Mouse (Mus musculus) cortical plate, adult 2 months (tissue): ENCODE results near the gene Tnrc18. TPM values are rescaled to one million over a fixed set of nuclear protein-coding genes. Genes with fewer than 3 reads are reported as not detected.

Experiments used
- H3K27ac ChIP-seq: fragments of 200-500 bp; 2 replicates; pipeline ENCODE4 v1.5.1; 2012; ENCODE audit warnings: low read length, control low read depth, inconsistent platforms; ENCODE audit not compliant: insufficient read depth
- H3K4me1 ChIP-seq: fragments of 200-500 bp; 2 replicates; pipeline ENCODE4 v1.6.1; 2011; ENCODE audit warnings: low read length; ENCODE audit not compliant: control insufficient read depth, insufficient read depth
- H3K4me3 ChIP-seq: fragments of 200-500 bp; 2 replicates; pipeline ENCODE4 v1.5.1; 2011; ENCODE audit warnings: mild to moderate bottlenecking, low read length, control low read depth; ENCODE audit not compliant: insufficient read depth
- CTCF ChIP-seq: fragments of 200-500 bp; IDR thresholded peaks from 2 replicates; pipeline ENCODE4 v1.5.1; 2011; ENCODE audit warnings: mild to moderate bottlenecking, control low read depth, low read length; ENCODE audit not compliant: insufficient read depth; ENCODE audit errors: extremely low read depth
- POLR2A ChIP-seq: fragments of 200-500 bp; IDR thresholded peaks from 2 replicates; pipeline ENCODE4 v1.6.1; 2011; ENCODE audit warnings: mild to moderate bottlenecking, low read length, control low read depth; ENCODE audit not compliant: insufficient read depth; ENCODE audit errors: extremely low read depth
- polyA plus RNA-seq: library from polyadenylated mRNA; depleted of rRNA; stranded (reverse); fragments of >200 nt; gene quantifications from 2 replicates; pipeline ENCODE4 v1.2.3, GENCODE M21; 2012

Tnrc18 gene
- polyA plus RNA-seq, 1 experiment = 31.7 TPM

DNA sequence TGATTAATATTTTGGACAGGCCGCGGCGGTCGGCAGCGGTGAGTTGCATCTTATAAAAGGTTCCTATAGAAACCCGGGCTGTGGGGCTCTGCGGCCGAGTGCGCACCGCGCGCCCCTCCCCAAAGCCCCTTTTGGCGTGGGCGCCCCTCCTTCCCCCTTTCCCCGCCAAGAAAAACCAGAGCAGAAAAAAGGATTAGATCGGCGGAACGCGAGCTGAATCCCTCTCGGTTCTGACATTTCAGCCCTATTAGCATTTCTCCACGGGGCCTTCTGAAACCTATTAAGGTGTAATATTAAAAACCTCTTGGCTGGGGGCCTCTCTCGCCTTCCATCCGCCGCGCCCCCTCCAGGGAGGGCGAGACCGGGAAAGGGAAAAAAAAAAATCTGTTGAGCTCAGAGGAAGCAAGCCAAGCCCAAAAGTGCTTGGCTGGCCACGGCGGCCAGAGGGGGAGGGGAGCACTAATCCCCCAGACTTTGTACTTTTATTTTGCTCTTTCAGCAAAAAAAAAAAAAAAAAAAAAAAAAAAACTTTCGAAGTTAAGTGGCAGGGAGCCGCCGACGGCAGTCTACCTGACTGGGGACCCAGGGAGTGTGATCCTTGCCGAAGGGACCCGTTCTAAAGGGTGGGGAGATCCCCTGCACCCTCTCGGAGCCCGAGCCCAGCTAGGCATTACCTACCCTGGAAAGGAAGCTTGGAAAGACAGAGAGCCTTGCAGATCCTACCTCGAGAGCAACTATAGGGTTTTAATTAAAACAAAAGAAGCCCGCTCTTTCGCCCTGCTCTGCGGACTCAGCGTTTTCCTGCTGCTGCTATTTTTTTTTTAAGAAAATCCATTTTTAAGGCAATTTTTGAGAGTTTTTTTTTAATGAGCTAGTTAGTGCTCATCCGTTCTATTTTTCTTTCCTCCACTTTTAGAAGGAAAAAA, 1.2 kb upstream of the Tnrc18 start:
- TF ChIP-seq POLR2A = no peak
- no peak for TF ChIP-seq CTCF
- Histone ChIP-seq H3K4me3 (peak overlapping the region; percentile 95), H3K4me1 (peaks cover under 1% of the 10 kb centered on the region; the same call in 1 of the 2 replicates), H3K27ac (peak overlapping the region; percentile 100)

- TF ChIP-seq CTCF = no peak
- TF ChIP-seq POLR2A = no peak
- H3K4me1 ChIP-seq = peaks cover 5% of the 10 kb centered on the region; the same call in 1 of the 2 replicates
- H3K4me3 ChIP-seq = peak overlapping the region; percentile 95
- peak overlapping the region; percentile 99 for H3K27ac ChIP-seq
Measured at GRCm38 (mm10) chr5:142816811-142817523, 495 bp downstream of the Tnrc18 start.

GRCm38 (mm10) chr5:142816031-142816810, 1.2 kb downstream of the Tnrc18 start:
- Histone ChIP-seq H3K4me1 (peaks cover 9% of the 10 kb centered on the region), H3K27ac (peak overlapping the region; percentile 99), H3K4me3 (peak overlapping the region; percentile 95)
- peak; percentile 32; the same call in 1 of the 2 replicates for TF ChIP-seq POLR2A
- no peak for TF ChIP-seq CTCF

- TF ChIP-seq POLR2A (no peak), CTCF (no peak)
- Histone ChIP-seq H3K4me1 (peaks cover 9% of the 10 kb centered on the region), H3K27ac (peak overlapping the region; percentile 83), H3K4me3 (peak overlapping the region; percentile 95)
Measured at GRCm38 (mm10) chr5:142815421-142816001, 2.0 kb downstream of the Tnrc18 start.

DNA sequence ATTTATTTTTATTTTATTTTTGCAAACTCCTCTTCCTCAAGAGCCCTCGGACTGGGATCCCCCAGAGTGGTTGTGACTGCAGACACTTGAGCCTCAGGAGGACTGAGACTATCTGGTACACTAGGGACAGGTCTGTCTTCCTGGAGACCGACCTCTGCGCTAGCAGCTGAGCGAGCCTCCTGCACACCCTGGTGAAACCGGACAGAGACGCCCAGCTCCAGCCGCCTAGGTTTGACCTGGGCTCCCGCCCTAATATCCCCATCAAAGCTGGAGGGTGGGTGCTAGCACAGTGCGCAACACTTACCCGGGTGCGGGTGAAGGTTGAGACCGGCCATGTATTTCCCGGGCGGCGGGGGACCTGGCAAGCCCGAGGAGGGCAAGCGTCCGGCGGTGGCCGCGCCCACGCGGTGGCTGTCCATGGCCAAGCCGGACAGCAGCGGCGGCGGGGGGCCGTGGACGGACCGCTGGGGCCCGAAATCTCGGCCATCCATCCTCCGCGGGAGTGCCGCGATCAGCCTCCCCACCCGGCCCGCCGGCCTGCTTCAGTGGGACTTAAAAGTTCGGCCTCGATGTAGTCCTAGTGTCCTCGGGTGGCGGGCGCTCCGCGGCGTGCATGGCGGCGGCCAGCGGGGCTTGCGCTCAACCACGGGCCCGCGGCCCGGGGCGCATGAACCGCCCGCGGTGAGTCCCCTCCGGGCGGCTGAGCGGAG, 2.6 kb downstream of the Tnrc18 start:
- Histone ChIP-seq H3K4me3 (peak overlapping the region; percentile 95), H3K27ac (peak overlapping the region; percentile 83), H3K4me1 (peaks cover 9% of the 10 kb centered on the region)
- TF ChIP-seq CTCF (no peak), POLR2A (no peak)

DNA sequence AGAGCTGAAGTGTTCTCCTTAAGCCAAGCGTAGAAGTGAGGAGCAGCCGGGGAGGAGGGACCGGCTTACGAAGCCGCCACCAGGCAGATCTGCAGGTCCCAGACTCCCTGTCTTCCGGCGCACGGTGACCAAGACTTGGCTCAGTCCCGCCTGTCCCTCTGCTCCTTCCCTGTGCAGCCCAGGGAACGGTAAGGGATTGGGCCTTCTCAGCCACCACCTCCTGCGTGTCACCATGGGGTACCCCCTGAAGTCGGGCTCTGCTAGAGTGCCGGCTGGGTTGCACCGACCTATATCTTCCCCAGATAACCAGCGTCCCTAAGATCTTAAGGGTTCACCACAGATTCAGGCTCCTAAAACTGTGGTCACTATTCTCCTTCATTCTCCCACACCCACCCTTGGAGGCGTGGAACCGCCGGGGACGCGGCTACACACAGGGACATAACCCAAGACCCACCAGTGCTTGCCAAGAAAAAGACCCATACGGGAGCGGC, 3.3 kb downstream of the Tnrc18 start:
- no peak for TF ChIP-seq CTCF
- TF ChIP-seq POLR2A = no peak
- peak overlapping the region; percentile 95 for H3K4me3 ChIP-seq
- H3K27ac ChIP-seq = peak overlapping the region; percentile 79
- H3K4me1 ChIP-seq = peaks cover 11% of the 10 kb centered on the region

DNA sequence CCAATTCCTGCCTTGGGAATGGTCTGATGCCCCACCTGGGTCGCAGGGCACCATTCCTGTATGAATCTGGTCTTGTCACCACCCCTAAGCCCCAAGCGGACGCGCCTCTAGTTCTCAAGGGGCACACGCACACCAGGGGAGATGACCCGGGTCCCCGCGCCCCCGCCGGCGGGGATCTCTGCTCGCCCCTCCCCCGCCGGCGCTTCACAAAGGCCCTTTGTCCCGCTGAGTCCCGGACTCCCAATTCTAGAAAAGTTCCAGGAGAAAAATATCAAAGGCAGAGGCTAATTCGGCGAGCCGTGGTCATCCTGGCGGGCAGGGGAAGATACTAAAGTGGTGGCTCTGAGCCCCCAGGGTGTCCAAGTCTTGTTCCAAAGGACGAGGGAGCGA, 3.7 kb downstream of the Tnrc18 start:
- TF ChIP-seq CTCF (no peak), POLR2A (no peak)

GRCm38 (mm10) chr5:142812976-142813721, 4.3 kb downstream of the Tnrc18 start:
- Histone ChIP-seq H3K4me3 (peak overlapping the region; percentile 95), H3K27ac (peak overlapping the region; percentile 79), H3K4me1 (peaks cover 11% of the 10 kb centered on the region)
- TF ChIP-seq CTCF = no peak
- no peak for TF ChIP-seq POLR2A

More for the DNA sequence above, 3.7 kb downstream of the Tnrc18 start:
- peak overlapping the region; percentile 79 for H3K27ac ChIP-seq
- peaks cover 11% of the 10 kb centered on the region for H3K4me1 ChIP-seq
- peak overlapping the region; percentile 95 for H3K4me3 ChIP-seq
